Mouse (Mus musculus) adrenal gland, postnatal 14 days (tissue): ENCODE results near the gene Fam50a. TPM values are rescaled to one million over a fixed set of nuclear protein-coding genes. Genes with fewer than 3 reads are reported as not detected.
"Not testable (repeated sequence)": the region's sequence is repeated elsewhere in the genome, so short reads cannot be mapped to it uniquely, and the experiment has no call there.

ENCODE experiments used
- DNase-seq: peaks from one replicate; pipeline ENCODE4 v3.0.0; 2021; ENCODE audit warnings: mixed read lengths
- microRNA-seq, 2 experiments: library from miRNA; unstranded; fragments of <30 nt; microRNA quantifications; one replicate each; pipeline ENCODE4 v1.2.0; 2021
- total RNA-seq: library from RNA; stranded (reverse); gene quantifications from 2 replicates; pipeline ENCODE4 v1.2.3, GENCODE M21; 2021

Gene Fam50a
- total RNA-seq, 1 experiment from 2014 or later, result 56.0 TPM

- DNase-seq, result no peak
Measured at GRCm38 (mm10) chrX:74329215-74329671, 16.4 kb downstream of the Fam50a start.

DNA sequence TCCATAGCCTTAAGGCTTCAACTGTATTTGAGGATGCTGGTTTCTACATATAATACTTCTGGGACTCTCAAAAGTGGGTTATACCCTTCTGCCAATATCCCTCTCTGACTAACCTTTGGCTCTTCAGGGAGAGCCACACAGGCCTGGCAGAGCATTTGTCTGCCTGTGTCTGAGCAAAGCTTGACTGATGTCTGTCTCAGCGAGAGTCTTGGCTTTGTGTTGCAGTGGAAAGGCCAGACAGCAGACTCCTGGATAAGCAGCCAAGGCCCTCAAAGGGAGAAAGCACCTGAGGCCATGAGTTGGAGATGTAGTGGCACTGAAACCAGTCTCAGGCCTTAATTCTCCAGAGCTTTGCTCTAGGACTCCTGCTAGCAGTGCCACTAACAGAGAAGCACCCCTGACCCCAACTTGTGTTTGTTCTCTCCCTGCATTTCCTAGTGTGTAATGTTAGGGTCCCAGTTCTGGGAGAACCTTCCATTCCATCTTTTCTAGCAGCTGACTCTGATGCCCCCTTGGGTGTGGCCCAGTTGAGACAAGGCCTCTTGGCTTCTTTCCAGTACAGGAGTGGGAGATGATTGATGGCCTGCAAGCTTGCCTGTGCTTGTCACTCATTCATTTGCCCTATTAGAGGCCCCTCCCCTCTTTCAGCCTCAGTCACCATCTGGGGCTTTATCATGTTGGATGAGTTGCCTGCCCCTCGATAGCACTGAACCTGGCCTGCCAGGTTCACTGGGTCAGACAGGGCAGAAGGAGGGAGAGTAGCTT, 17.5 kb downstream of the Fam50a start:
- DNase-seq, result no peak

GRCm38 (mm10) chrX:74352645-74353466, 40.0 kb downstream of the Fam50a start:
- DNase-seq, result no peak

GRCm38 (mm10) chrX:74353467-74353770, 40.6 kb downstream of the Fam50a start, which contains the start of gene Lage3:
Gene Lage3 (minus strand): TSS chrX:74353618.
- peak; percentile 90 for DNase-seq

DNA sequence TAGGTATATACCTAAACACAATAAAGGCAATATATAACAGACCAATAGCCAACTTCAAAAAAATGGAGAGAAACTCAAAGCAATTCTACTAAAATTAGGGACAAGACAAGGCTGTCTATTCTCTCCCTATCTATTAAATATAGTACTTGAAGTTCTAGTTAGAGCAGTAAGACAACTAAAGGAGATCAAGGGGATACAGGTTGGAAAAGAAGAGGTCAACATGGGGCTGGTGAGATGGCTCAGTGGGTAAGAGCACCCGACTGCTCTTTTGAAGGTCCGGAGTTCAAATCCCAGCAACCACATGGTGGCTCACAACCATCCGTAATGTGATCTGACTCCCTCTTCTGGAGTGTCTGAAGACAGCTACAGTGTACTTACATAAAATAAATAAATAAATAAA, 44.2 kb downstream of the Fam50a start:
- DNase-seq, result not testable (repeated sequence)

GRCm38 (mm10) chrX:74359171-74359570, 46.3 kb downstream of the Fam50a start:
- DNase-seq, result no peak

- no peak for DNase-seq
Measured at GRCm38 (mm10) chrX:74367512-74367911, 54.7 kb downstream of the Fam50a start.

- DNase-seq, result peak; percentile 85
Measured at GRCm38 (mm10) chrX:74368209-74368909, 55.5 kb downstream of the Fam50a start.

Small RNA genes within 50 kb of the gene (microRNA-seq; reads per million reads assigned to microRNA genes)
- gene Mir7091, result 0 to 0.43 reads per million in 2 experiments
- 0 to 0.38 reads per million in 2 experiments for gene Mir7092

Other genes starting within 250 kb of the Fam50a start
- not detected in 2 replicates for gene Opn1mw, start 185.6 kb upstream of the Fam50a start, total RNA-seq
- gene Mecp2, start 177.7 kb upstream of the Fam50a start, total RNA-seq, result 31.6 and 36.4 TPM in 2 replicates
- not detected in 2 replicates for gene Tex28, start 145.2 kb upstream of the Fam50a start, total RNA-seq
- not detected in 2 replicates for gene Tktl1, start 135.8 kb upstream of the Fam50a start, total RNA-seq
- 138 and 176 TPM in 2 replicates for gene Flna, start 63.2 kb upstream of the Fam50a start, total RNA-seq
- gene Emd, start 58.3 kb upstream of the Fam50a start, total RNA-seq, result 56.8 and 67.7 TPM in 2 replicates
- gene Rpl10, start 42.2 kb upstream of the Fam50a start, total RNA-seq, result 289 and 296 TPM in 2 replicates
- gene Taz, start 31.1 kb upstream of the Fam50a start, total RNA-seq, result 61.6 and 72.0 TPM in 2 replicates
- gene Dnase1l1, start 30.7 kb upstream of the Fam50a start, total RNA-seq, result 9.0 and 12.7 TPM in 2 replicates
- 150 and 155 TPM in 2 replicates for gene Atp6ap1, start 15.9 kb upstream of the Fam50a start, total RNA-seq
- gene Gdi1, start 8.0 kb upstream of the Fam50a start, total RNA-seq, result 150 and 180 TPM in 2 replicates
- gene Plxna3, start 16.0 kb downstream of the Fam50a start, total RNA-seq, result 7.7 and 9.0 TPM in 2 replicates
- 54.2 and 55.1 TPM in 2 replicates for gene Lage3, start 40.6 kb downstream of the Fam50a start, total RNA-seq
- gene Ubl4a, start 60.2 kb downstream of the Fam50a start, total RNA-seq, result 49.6 and 51.5 TPM in 2 replicates
- gene Slc10a3, start 60.3 kb downstream of the Fam50a start, total RNA-seq, result 18.9 and 21.5 TPM in 2 replicates
- gene Fam3a, start 80.2 kb downstream of the Fam50a start, total RNA-seq, result 26.6 and 29.7 TPM in 2 replicates
- 56.3 and 56.5 TPM in 2 replicates for gene Ikbkg, start 80.3 kb downstream of the Fam50a start, total RNA-seq
- gene G6pdx, start 116.2 kb downstream of the Fam50a start, total RNA-seq, result 105 and 114 TPM in 2 replicates
- gene Gm6880, start 168.4 kb downstream of the Fam50a start, total RNA-seq, result not detected in 2 replicates